Mouse (Mus musculus): ENCODE measurements at regions not wholly inside any gene's neighbourhood (a gene's known extent, or its start where the extent isn't known, plus 50 kb on each side); places are given as distances from the start of the nearest gene placed in this dataset.

GRCm38 (mm10) chr3:120473645-120474038 lies 689.4 kb upstream of the Ptbp2 start:
- Histone ChIP-seq H3K9ac (replicated peaks) (no peak overlapping the region), H3K4me2 (ENCODE audit: low read depth) (no peak overlapping the region), H3K4me3 (ENCODE audit: insufficient read depth in 1 of 2, low read depth in 2 of 2, low read length in 2 of 2) (no peak overlapping the region), H3K27ac (no peak overlapping the region), H3K9me3 (ENCODE audit: control insufficient read depth, low read length) (no peaks in the 10 kb centered on the region), H3K36me3 (replicated peaks; ENCODE audit: control insufficient read depth, insufficient read depth, low read depth) (no peaks in the 10 kb centered on the region), H3K27me3 (ENCODE audit: control insufficient read depth, insufficient read depth, low read length) (no peaks in the 10 kb centered on the region), H3K4me1 (replicated peaks; ENCODE audit: control insufficient read depth in 2 of 2, insufficient read depth in 2 of 2, low read length in 1 of 2) (no peaks in the 10 kb centered on the region)
- ATAC-seq (ENCODE audit: insufficient read depth): no peak
- WGBS (ENCODE audit: insufficient replicate concordance): 39% methylated on average over 2 of the region's 2 CpGs
- no peak for DNase-seq (ENCODE audit: low read depth in 3 of 3, low spot score in 3 of 3)
- TF ChIP-seq EP300 (IDR thresholded peaks at IDR 0.05; ENCODE audit: low read depth): no peak
- TF ChIP-seq CTCF (IDR thresholded peaks at IDR 0.05; ENCODE audit: low read depth): no peak

GRCm38 (mm10) chr3:120472687-120473644 lies 688.7 kb upstream of the Ptbp2 start:
- DNase-seq (ENCODE audit: low read depth in 3 of 3, low spot score in 3 of 3) (no peak), ATAC-seq (ENCODE audit: insufficient read depth) (no peak)
- Histone ChIP-seq H3K36me3 (replicated peaks; ENCODE audit: control insufficient read depth, insufficient read depth, low read depth) (no peaks in the 10 kb centered on the region), H3K4me3 (ENCODE audit: insufficient read depth in 1 of 2, low read depth in 2 of 2, low read length in 2 of 2) (no peak overlapping the region), H3K9me3 (ENCODE audit: control insufficient read depth, low read length) (no peaks in the 10 kb centered on the region), H3K27me3 (ENCODE audit: control insufficient read depth, insufficient read depth, low read length) (no peaks in the 10 kb centered on the region), H3K4me2 (ENCODE audit: low read depth) (no peak overlapping the region), H3K4me1 (replicated peaks; ENCODE audit: control insufficient read depth in 2 of 2, insufficient read depth in 2 of 2, low read length in 1 of 2) (no peaks in the 10 kb centered on the region), H3K27ac (no peak overlapping the region), H3K9ac (replicated peaks) (no peak overlapping the region)
- TF ChIP-seq EP300 (IDR thresholded peaks at IDR 0.05; ENCODE audit: low read depth) (no peak), CTCF (IDR thresholded peaks at IDR 0.05; ENCODE audit: low read depth) (no peak)
- WGBS (ENCODE audit: insufficient replicate concordance): 55% methylated on average over 13 of the region's 13 CpGs

- DNase-seq (ENCODE audit: low read depth in 3 of 3, low spot score in 3 of 3) (no peak), ATAC-seq (ENCODE audit: insufficient read depth) (no peak)
- Histone ChIP-seq H3K9me3 (ENCODE audit: control insufficient read depth, low read length) (no peaks in the 10 kb centered on the region), H3K27me3 (ENCODE audit: control insufficient read depth, insufficient read depth, low read length) (no peaks in the 10 kb centered on the region), H3K4me3 (ENCODE audit: insufficient read depth in 1 of 2, low read depth in 2 of 2, low read length in 2 of 2) (no peak overlapping the region), H3K4me1 (replicated peaks; ENCODE audit: control insufficient read depth in 2 of 2, insufficient read depth in 2 of 2, low read length in 1 of 2) (no peaks in the 10 kb centered on the region), H3K36me3 (replicated peaks; ENCODE audit: control insufficient read depth, insufficient read depth, low read depth) (no peaks in the 10 kb centered on the region), H3K4me2 (ENCODE audit: low read depth) (no peak overlapping the region), H3K27ac (no peak overlapping the region), H3K9ac (replicated peaks) (no peak overlapping the region)
- TF ChIP-seq CTCF (IDR thresholded peaks at IDR 0.05; ENCODE audit: low read depth) (no peak), EP300 (IDR thresholded peaks at IDR 0.05; ENCODE audit: low read depth) (no peak)
- 39% methylated on average over 2 of the region's 2 CpGs for WGBS (ENCODE audit: insufficient replicate concordance)
These were observed 687.7 kb upstream of the Ptbp2 start for GRCm38 (mm10) chr3:120471878-120472444.

GRCm38 (mm10) chr3:120468887-120469286 lies 684.6 kb upstream of the Ptbp2 start:
- H3K4me1 ChIP-seq (replicated peaks; ENCODE audit: control insufficient read depth in 2 of 2, insufficient read depth in 2 of 2, low read length in 1 of 2): no peaks in the 10 kb centered on the region
- no peak overlapping the region for H3K27ac ChIP-seq
- no peak overlapping the region for H3K4me3 ChIP-seq (ENCODE audit: insufficient read depth in 1 of 2, low read depth in 2 of 2, low read length in 2 of 2)
- H3K4me2 ChIP-seq (ENCODE audit: low read depth): no peak overlapping the region
- H3K27me3 ChIP-seq (ENCODE audit: control insufficient read depth, insufficient read depth, low read length): no peaks in the 10 kb centered on the region
- ATAC-seq (ENCODE audit: insufficient read depth) (no peak), DNase-seq (ENCODE audit: low read depth in 3 of 3, low spot score in 3 of 3) (no peak)
- no peak for TF ChIP-seq CTCF (IDR thresholded peaks at IDR 0.05; ENCODE audit: low read depth)
- TF ChIP-seq EP300 (IDR thresholded peaks at IDR 0.05; ENCODE audit: low read depth): no peak
- H3K9me3 ChIP-seq (ENCODE audit: control insufficient read depth, low read length): no peaks in the 10 kb centered on the region
- no peaks in the 10 kb centered on the region for H3K36me3 ChIP-seq (replicated peaks; ENCODE audit: control insufficient read depth, insufficient read depth, low read depth)
- H3K9ac ChIP-seq (replicated peaks): no peak overlapping the region
- 68% methylated on average over 2 of the region's 2 CpGs for WGBS (ENCODE audit: insufficient replicate concordance)

- no peak overlapping the region for H3K9ac ChIP-seq (replicated peaks)
- H3K27ac ChIP-seq: no peak overlapping the region
- H3K36me3 ChIP-seq (replicated peaks; ENCODE audit: control insufficient read depth, insufficient read depth, low read depth): no peaks in the 10 kb centered on the region
- no peak for TF ChIP-seq EP300 (IDR thresholded peaks at IDR 0.05; ENCODE audit: low read depth)
- no peak for ATAC-seq (ENCODE audit: insufficient read depth)
- H3K27me3 ChIP-seq (ENCODE audit: control insufficient read depth, insufficient read depth, low read length): no peaks in the 10 kb centered on the region
- no peaks in the 10 kb centered on the region for H3K9me3 ChIP-seq (ENCODE audit: control insufficient read depth, low read length)
- no peaks in the 10 kb centered on the region for H3K4me1 ChIP-seq (replicated peaks; ENCODE audit: control insufficient read depth in 2 of 2, insufficient read depth in 2 of 2, low read length in 1 of 2)
- no peak overlapping the region for H3K4me2 ChIP-seq (ENCODE audit: low read depth)
- DNase-seq (ENCODE audit: low read depth in 3 of 3, low spot score in 3 of 3): no peak
- H3K4me3 ChIP-seq (ENCODE audit: insufficient read depth in 1 of 2, low read depth in 2 of 2, low read length in 2 of 2): no peak overlapping the region
These were observed 676.5 kb upstream of the Ptbp2 start for GRCm38 (mm10) chr3:120460717-120461116.
